Mouse (Mus musculus) brown adipose tissue, adult 24 weeks (tissue): Measurements from ENCODE around the gene Rgs6. TPM values are rescaled to one million over a fixed set of nuclear protein-coding genes. Genes with fewer than 3 reads are reported as not detected.

Source experiments
- H3K27ac ChIP-seq: fragments of 200-500 bp; replicated peaks from 2 replicates; pipeline ENCODE4 v1.5.1; 2012; ENCODE audit warnings: low read depth, mild to moderate bottlenecking, low read length
- H3K4me1 ChIP-seq: fragments of 200-500 bp; 2 replicates; pipeline ENCODE4 v1.6.1; 2012; ENCODE audit warnings: low read length, mixed read lengths; ENCODE audit not compliant: control insufficient read depth, insufficient read depth, insufficient read length
- H3K4me3 ChIP-seq: fragments of 200-500 bp; 2 replicates; pipeline ENCODE4 v1.5.1; 2012; ENCODE audit warnings: low read depth, mild to moderate bottlenecking, low read length, moderate library complexity; ENCODE audit not compliant: insufficient read depth
- polyA plus RNA-seq: library from polyadenylated mRNA; stranded (reverse); fragments of >200 nt; gene quantifications from 2 replicates; pipeline ENCODE4 v1.2.4, GENCODE M21; 2012; ENCODE audit not compliant: missing spikeins, insufficient read depth, insufficient read length

Rgs6 gene
- polyA plus RNA-seq, 1 experiment = 0.36 TPM

DNA sequence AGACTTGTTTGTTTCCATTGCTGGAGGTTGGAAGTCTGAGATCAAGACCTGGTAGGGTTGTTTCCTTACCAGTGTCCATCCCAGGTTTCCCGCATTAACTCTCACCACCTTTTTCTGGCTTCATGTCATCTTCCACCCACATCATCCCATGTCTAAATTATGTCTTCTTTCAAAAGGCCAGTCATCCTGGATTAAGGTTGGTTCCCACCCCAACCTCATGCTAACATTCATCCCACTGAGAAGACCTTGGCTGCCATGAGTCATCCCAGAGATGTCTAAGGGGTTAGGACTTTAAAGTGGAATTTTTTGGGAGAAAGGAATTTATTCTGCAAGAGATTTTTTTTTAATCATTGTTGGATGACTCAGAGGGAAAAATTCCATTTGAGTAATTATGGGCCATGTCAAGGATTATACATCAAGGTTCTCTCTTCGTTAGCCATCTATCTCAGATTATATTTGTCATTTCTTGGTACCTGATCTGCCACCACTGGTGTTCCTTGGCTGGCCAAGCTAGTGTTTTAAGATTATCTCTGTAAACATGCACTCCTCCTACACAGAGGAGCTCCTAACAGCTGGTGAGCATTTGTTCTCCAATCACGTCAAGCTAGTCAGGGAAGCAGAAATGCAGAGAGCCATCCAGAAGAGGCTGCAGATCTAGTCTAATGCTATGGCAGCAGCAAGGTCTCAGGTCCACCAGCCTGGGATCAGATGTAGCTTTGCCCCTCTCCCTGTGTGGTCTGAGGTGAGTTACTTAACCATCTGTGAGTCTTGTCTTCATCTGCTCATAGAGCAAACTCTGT, 234.9 kb downstream of the Rgs6 start:
- H3K27ac ChIP-seq = no peak overlapping the region

DNA sequence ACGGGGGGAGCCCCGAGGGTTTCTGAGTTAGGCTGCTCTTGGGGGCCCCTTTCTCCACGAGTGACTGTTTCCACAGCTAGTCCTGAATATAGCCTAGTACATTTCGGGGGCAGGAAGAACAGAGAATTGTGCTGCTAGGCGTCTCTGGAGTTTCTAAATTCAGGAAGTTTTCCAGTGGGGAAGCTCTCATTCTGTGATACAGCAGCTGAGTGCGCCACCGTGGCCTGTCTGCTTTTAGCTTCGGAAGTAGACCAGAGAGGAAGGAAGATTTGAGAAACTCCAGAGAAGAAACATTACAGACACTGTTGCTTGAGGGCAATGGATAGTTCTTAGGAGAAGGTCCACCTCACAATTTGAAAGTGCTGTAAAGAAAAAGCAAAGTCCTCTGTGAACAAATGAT, 242.2 kb downstream of the Rgs6 start:
- Histone ChIP-seq H3K27ac (no peak overlapping the region), H3K4me1 (no peaks in the 10 kb centered on the region), H3K4me3 (no peak overlapping the region)

More for the DNA sequence above, 234.9 kb downstream of the Rgs6 start:
- no peak overlapping the region for H3K4me3 ChIP-seq
- no peaks in the 10 kb centered on the region for H3K4me1 ChIP-seq

GRCm38 (mm10) chr12:82838544-82838943, 250.5 kb downstream of the Rgs6 start:
- Histone ChIP-seq H3K27ac (no peak overlapping the region), H3K4me3 (no peak overlapping the region), H3K4me1 (no peaks in the 10 kb centered on the region)

DNA sequence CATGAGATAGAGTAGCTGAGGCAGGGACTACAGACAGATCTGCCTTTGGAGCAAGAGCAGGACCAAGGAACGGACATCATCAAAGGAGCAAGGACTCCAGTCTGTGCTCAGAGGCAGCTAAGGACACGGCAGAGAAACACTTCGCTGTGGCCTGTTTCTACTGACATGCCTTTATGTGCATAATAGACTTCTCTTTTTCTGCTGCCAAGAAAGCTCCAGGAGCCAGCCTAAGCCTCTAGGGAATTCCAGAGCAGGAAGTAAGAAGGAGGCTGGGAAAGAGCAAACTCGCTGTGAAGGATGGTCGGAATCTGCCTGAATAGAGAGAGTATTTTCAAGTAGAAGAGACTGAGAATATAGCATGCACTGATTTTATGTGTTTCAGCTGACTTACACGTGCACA, 253.5 kb downstream of the Rgs6 start:
- H3K4me3 ChIP-seq = no peak overlapping the region

DNA sequence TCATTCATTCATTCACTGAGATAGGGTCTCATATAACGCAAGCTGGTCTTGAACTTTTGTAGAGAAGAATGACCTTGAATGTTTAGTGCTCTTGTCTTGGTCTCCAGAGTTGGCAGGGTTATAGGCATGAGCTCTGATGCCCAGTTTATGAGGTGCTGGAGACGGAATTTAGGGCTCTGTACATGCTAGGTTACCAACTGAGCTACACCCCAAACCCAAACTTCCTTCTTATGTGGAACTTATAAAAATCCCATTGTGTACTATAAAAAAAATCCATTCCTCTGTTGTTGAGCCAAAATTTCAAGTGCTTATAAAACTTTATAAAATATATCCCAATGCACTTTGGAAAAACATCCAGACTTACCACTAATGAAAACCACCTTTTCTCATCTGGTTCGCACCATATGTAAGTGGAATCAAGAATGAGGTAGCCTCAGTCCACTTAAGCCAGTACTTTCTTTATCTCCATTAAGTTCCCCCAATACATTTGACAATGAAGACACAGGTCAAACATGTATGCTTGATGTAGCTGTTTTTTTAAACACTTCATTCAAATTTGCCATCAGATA, 260.3 kb downstream of the Rgs6 start:
- Histone ChIP-seq H3K4me1 (no peaks in the 10 kb centered on the region), H3K4me3 (no peak overlapping the region), H3K27ac (no peak overlapping the region)

More for the DNA sequence above, 253.5 kb downstream of the Rgs6 start:
- Histone ChIP-seq H3K27ac (no peak overlapping the region), H3K4me1 (no peaks in the 10 kb centered on the region)

DNA sequence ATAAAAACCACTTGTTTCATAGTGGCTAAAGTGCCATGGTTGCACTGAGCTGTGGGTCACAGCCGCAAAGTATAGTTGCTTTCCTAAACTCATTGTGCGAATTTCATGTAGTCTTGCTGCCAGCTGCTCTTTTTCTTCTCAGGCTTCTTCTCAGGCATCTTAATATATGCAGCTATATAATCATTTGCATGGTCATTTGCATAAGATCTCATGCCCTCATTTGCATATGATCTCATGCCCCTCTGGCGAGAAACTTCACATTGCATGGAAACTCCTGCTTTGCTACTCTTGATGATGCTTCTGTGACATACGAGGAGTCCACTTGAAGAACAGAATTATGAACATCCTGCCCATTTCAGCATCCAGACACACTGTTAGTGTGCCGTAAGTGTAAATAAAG, 266.8 kb downstream of the Rgs6 start:
- Histone ChIP-seq H3K4me3 (no peak overlapping the region), H3K4me1 (no peaks in the 10 kb centered on the region), H3K27ac (no peak overlapping the region)

- H3K4me3 ChIP-seq = no peak overlapping the region
These were observed 267.4 kb downstream of the Rgs6 start for GRCm38 (mm10) chr12:82855333-82856107.

GRCm38 (mm10) chr12:82865686-82866085, 277.6 kb downstream of the Rgs6 start:
- Histone ChIP-seq H3K4me3 (no peak overlapping the region), H3K27ac (no peak overlapping the region), H3K4me1 (no peaks in the 10 kb centered on the region)

More at GRCm38 (mm10) chr12:82855333-82856107, 267.4 kb downstream of the Rgs6 start:
- no peaks in the 10 kb centered on the region for H3K4me1 ChIP-seq
- no peak overlapping the region for H3K27ac ChIP-seq

GRCm38 (mm10) chr12:82880711-82881110, 292.6 kb downstream of the Rgs6 start:
- H3K27ac ChIP-seq = no peak overlapping the region
- H3K4me3 ChIP-seq = no peak overlapping the region
- peaks cover 2% of the 10 kb centered on the region; the same call in 1 of the 2 replicates for H3K4me1 ChIP-seq

GRCm38 (mm10) chr12:82883079-82883478, 295.0 kb downstream of the Rgs6 start:
- Histone ChIP-seq H3K4me3 (no peak overlapping the region), H3K27ac (no peak overlapping the region), H3K4me1 (peaks cover 2% of the 10 kb centered on the region; the same call in 1 of the 2 replicates)

DNA sequence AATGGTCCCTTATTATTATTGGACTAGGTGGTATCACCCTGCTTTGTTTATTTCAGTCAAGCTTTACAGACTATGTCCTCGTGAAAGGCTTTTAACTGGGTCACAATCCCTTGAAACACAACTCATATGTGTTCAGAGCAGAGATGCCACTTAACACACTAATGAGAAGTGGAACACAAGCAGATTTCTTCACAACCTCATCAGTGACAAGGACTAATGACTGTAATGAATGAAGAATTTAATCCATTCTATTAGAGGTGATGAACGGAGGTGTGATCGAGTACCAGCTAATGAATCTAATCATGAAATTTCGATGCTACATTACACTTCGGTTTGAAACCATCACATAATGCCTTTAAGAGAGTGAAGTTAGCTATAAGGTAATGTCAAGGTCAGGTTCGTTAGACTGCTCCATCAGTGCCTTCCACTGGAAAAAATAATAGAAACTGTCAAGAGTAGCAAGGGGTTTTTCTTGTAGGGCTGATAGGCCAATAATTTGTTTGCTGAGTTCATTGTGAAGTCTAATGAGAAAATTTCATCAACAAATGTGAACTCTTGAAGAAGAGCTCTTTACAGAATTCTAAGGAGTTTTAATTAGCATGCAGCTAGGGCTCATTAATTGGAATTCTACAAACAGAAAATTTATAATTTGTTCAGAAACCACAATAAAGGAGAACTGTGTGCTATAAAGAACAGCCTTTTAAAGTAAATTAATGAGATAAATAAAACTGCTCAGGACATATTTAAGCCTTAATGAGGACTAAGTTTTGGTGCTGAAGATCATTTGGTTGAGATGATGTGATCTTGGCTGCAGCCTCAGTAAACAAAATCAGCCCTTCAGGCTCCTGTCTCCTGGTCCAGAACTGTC, 307.1 kb downstream of the Rgs6 start:
- H3K4me3 ChIP-seq = no peak overlapping the region

GRCm38 (mm10) chr12:82905773-82906172, 317.7 kb downstream of the Rgs6 start:
- Histone ChIP-seq H3K27ac (no peak overlapping the region), H3K4me1 (no peaks in the 10 kb centered on the region)

More for the DNA sequence above, 307.1 kb downstream of the Rgs6 start:
- Histone ChIP-seq H3K4me1 (no peaks in the 10 kb centered on the region), H3K27ac (no peak overlapping the region)

DNA sequence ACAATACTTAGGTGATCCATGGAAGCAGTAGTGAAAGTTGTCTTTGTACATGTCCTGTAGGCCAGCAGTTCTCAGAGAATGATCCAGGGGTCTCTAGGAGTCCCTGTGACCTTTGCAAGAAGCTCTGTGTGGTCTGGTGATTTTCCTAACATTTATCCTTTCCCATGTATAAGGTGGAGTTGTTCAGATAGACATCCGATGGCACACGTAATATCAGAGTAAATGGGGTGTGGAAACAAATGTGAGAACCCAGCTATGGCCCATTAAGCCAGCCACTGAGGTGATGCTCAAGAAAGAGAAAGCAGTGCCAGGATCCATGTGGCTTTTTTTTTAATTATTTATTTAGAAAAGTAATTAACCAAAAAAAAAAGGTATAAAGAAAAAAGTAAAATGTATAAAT, 322.8 kb downstream of the Rgs6 start:
- Histone ChIP-seq H3K27ac (no peak overlapping the region), H3K4me1 (no peaks in the 10 kb centered on the region)

More at GRCm38 (mm10) chr12:82905773-82906172, 317.7 kb downstream of the Rgs6 start:
- no peak overlapping the region for H3K4me3 ChIP-seq

DNA sequence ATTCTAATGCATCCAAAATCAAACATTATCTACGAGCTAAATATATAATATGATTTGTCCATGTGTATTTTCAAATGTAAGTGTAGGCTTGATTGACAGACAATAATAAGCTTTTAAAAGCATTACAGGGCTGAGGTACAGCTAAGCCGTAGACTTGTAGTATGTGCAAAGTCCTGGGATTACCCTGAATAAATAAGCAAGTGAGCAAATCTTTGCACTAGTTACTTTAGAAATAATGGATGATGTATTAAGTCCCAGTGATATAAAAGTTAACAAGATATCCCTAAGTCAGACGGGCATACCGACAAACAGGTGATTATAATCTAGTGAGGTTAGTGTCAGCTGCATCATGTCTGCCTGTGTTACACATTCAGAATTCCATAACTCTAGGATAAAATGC, 326.0 kb downstream of the Rgs6 start:
- Histone ChIP-seq H3K4me3 (no peak overlapping the region), H3K27ac (no peak overlapping the region), H3K4me1 (no peaks in the 10 kb centered on the region)

More for the DNA sequence above, 322.8 kb downstream of the Rgs6 start:
- no peak overlapping the region for H3K4me3 ChIP-seq
